Mouse (Mus musculus): ENCODE measurements at regions not wholly inside any gene's neighbourhood (a gene's known extent, or its start where the extent isn't known, plus 50 kb on each side); places are given as distances from the start of the nearest gene placed in this dataset.

DNA sequence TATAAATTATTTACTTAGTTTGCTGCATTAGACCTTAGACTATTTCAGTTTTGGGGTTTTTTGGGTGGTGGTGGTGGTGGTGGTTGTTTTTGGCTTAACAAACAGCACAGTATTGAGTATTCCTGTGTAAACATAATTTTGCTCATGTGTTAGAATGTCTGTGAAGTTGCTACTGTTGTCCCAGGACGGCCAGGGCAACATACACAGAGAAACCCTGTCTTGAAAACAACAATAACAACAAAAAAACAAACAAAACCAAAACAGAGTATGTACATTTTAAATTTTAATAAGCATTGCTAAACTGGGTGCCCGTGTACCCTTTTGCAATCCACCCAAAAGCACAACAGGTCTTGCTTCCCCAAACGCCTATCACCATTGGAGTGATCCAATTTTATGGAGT lies 51.8 kb upstream of the Exoc6 start:
- TF ChIP-seq CTCF (IDR thresholded peaks at IDR 0.05; ENCODE audit: low read depth), result no peak
- H3K4me2 ChIP-seq (ENCODE audit: low read depth), result no peak overlapping the region
- H3K4me3 ChIP-seq (ENCODE audit: low read depth, low read length), result no peak overlapping the region
- no peaks in the 10 kb centered on the region for H3K36me3 ChIP-seq (ENCODE audit: insufficient read depth)
- no peaks in the 10 kb centered on the region for H3K4me1 ChIP-seq (ENCODE audit: insufficient read depth)
- no peak overlapping the region for H3K9ac ChIP-seq
- ATAC-seq (no peak), DNase-seq (no peak)
- no peaks in the 10 kb centered on the region for H3K9me3 ChIP-seq (ENCODE audit: low read length)
- H3K27ac ChIP-seq (ENCODE audit: low read depth, low read length), result no peak overlapping the region
- WGBS, result 89% methylated on average over 3 of the region's 3 CpGs
- H3K27me3 ChIP-seq (ENCODE audit: insufficient read depth, low read length), result no peaks in the 10 kb centered on the region

Measured in forebrain, postnatal 0 days (tissue).